Mouse (Mus musculus): ENCODE data around the gene Ubiad1.

The Ubiad1 gene

DNA sequence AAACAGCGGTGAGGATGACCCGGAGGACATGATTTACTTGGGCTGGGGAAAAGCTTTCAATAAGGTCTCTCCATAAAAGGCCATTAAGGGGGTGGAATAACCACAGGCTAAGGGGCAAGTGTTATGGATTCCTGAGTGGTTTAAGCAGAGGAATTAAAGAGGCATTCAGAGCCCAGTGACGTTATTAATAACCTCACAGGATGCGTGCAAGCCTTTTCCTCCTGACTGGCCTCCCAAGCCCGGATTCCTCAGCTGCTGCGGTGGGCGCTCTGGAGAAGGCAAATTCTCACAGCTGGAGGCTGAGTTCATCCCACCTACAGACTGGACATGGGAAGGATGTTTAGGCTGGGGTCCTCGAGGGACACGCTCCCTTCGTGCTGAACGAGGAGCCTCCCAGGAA is 39.8 kb downstream of the Ubiad1 start:
- no peak for DNase-seq (ENCODE audit: low spot score)

DNA sequence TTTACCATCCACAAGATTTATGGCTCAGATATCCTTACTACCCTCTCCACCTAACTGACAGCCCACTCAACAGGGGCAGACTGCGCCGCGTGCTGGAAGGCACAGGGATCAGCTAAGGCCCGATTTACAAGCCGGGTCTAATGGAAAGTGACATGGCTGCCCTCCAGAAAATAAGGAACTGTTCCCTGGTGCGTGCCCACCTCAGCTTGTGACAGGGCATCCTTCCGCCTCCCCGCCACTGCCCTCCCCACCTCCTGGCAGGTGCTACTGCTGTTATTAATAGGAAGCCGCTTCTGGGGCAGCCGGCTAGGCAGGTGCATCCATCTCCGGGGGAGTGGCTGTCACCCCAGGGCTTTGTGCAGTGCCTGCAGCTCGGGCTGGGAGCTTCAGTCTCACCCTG is 41.2 kb downstream of the Ubiad1 start:
- DNase-seq (ENCODE audit: low spot score): no peak

DNA sequence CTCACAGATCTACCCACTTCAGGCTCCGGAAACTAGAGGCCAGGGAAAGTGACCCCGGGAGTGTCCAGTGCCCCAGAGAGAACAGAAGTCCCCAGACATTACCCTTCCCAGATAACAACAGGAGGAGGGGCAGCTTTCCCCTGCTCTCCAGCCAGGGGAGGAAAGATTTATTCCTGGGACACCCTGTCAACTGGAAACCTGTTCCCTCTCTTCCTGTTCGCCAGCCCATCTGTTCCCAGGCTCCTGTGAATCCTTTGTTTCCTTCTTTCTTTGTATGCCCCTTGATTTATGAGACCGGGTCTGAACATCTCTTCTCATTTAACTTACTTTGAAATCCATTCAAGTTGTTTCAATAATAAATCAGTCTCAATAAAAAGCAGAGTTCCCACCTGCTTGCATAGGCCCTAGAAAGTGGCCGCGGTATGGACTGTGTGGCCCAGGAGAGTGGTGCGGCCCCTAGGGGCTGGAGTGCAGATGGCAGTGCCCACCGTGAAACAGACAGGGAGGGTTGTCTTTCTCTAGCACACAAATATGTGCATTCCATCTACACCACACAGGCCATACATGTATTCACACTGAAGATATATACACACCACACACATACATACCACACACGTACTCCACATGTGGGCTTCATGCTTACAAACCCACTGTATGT is 45.0 kb downstream of the Ubiad1 start:
- no peak for DNase-seq (ENCODE audit: low spot score)

DNA sequence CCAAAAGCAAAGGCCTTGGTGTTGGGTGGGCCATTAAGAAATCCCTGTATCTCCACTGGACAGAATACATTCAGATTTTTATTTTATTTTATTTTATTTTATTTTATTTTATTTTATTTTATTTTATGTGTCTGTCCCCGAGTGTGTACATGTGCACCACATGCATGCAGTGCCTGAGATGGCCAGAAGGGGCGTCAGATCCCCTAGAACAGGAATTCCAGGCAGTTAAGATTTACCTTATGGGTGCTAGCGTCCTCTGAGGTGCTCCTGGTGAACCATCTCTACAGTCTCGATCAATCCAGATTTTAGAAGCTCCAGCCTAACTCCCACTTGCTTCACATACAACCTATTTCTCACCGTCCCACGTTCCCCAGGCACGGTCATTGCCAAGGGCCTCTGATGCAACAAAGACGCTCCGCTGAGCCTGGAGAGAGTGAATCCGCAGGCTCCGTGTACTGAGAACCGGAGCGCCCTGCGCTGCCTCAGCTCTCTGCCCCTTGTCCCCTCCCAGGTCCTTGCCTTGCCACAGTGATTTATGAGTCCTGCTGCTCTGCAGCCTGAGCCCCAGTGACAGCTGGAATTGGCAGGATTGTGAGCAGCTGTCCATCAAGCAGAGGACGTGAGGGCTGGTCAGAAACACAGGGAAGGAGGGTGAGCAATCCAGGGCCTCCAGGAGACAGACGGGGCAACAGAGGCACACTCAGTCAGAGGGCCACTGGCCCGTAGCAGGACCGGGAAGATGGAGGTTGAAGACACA is 46.9 kb downstream of the Ubiad1 start:
- DNase-seq (ENCODE audit: low spot score): no peak

DNA sequence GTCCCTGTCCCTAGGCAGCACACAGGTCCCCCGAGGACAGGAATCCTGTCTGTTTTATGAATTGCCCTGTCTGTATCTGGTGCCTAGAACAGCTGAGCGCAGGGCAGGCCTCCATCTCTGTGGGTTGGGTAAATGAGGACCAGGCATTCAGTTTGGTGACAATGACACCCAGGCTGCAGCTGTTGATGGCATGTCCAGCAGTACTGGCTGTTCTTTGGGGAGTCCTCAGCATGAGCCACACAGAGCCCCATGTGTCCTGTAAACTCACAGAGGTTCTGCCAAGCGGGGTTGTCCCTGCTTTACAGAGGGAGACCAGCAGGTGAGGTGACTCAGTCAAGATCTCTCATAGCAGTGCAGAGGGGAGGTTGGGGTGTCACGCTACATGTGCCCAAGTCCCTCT is 47.5 kb downstream of the Ubiad1 start:
- no peak for DNase-seq (ENCODE audit: low spot score)

DNA sequence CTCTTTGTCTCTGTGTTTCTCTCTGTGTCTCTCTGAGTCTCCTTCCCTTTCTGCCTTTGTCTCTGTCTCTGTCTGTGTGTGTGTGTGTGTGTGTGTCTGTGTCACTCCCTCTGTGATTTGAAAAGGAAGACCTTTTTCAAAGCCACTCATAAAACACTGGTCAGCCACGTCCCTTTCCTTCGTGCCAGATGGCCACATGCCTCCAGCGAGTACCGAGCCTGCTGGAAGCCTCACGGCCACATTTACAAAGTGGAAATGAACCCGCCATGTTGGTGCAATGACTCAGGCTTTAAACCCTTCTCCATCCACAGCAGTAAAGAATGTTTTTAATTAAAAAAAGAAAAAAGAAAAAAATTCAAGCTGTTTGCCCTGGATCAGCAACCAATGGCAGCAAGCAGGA is 48.7 kb downstream of the Ubiad1 start:
- DNase-seq (ENCODE audit: low spot score): no peak

DNA sequence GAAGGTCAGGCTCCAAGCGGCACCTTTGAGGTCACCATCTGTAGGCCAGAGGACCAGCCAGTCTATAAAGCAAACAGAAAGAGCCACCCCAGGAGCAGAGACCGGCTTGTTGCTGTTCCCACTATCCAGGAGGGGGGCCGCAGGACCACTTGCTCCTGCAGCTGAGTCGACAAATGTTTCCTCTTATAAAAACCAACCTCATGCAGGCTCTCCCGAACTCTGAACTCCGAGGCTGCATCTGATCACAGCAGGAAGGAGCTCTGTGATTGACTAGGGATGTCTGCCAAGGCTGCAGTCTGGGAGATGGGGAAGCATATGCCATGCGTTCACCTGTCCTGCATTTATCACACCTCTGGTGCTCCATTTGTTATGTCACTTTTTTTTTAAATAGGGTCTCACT is 49.4 kb downstream of the Ubiad1 start:
- DNase-seq (ENCODE audit: low spot score): no peak

DNA sequence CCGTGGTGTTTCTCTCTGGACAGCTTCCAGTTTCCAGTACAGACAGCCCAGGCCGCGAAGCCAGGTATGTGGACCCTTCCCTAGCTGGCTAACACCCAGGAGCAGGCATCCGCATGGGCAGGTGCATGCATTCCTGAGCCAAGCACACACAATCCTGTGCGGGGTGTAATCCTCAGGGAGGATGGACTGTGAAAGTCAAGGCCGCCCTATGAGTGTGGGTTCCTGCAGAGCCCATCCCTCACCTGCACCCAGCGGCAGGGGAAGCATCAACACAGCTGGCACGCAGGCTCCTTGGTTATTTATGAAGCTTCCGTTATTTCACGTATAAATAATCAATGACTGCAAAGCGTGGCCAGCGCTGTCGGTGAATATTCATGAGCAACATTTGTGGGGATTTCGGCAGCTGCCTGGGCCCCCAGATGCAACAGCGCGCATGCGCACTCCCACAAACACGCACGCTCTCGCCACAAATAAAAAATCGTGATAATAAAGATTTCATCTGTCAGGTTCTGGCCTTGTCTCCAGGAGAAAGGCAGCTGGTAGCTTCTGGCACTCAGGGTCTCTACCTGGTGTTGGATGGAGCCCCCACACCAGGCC is 52.8 kb downstream of the Ubiad1 start:
- no peak for DNase-seq (ENCODE audit: low spot score)

DNA sequence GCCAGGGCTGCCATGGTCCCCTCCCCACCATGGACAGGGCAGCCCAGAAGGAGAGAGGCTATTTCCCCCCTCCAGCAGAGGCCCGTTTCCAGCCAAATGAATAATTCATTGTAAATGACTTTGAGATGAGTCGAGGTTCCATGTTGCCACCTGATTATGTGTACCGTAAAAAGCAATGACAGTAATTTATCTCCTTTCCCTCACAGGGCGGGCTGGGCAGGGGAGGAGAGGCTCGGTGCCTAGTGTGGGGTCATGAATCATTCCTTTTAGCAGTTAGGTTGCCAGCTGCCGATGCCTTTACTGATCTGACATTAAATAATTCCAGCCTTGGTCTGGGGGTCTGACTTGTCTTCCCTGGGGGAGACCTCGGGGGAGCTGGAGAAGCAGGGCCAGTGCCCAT is 54.9 kb downstream of the Ubiad1 start:
- no peak for DNase-seq (ENCODE audit: low spot score)

DNA sequence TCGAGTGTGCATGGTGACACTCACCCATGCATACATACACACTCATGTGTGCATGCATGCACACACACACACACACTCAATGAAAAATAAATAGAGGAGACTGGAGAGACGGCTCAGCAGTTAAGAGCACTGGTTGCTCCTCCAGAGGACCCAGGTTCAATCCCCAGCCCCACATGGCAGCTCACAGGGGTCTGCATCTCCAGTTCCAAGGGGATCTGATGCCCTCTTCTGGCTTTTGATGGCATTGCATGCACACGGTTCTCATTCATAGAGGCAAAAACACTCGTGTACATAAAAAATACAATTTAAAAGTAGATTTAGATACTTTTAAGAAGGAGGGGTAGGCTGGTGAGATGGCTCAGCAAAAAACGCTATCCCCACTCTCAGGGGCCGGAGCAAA is 55.5 kb downstream of the Ubiad1 start:
- DNase-seq (ENCODE audit: low spot score): no peak

DNA sequence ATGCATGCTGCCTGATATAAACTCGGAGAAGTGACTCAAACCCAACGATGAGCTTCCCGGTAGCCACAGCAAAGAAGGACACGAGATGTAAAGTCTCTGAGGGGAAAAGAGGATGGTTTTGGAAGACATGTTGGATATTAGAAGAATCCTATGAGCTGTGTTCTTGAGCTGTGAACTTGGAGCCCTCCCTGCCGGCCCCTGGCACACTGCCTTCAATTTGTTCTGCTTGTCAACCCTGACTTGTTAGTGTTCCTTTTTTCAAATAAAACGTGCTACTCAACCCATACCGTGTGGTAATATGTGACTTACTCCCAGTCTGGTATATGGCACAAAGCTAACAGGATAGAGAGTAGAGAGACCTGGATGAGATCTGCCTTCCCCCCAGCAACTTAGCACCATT is 59.3 kb downstream of the Ubiad1 start:
- peak; percentile 40 for DNase-seq (ENCODE audit: low spot score)

Data from testis, postnatal 10 days (tissue).